Mouse (Mus musculus) spleen, adult 12 weeks (tissue): Measurements from ENCODE around the gene Iars2.

Experiments
- DNase-seq: peaks from one replicate; pipeline ENCODE4 v3.0.0; 2022; ENCODE audit warnings: low spot score

Iars2 gene

DNA sequence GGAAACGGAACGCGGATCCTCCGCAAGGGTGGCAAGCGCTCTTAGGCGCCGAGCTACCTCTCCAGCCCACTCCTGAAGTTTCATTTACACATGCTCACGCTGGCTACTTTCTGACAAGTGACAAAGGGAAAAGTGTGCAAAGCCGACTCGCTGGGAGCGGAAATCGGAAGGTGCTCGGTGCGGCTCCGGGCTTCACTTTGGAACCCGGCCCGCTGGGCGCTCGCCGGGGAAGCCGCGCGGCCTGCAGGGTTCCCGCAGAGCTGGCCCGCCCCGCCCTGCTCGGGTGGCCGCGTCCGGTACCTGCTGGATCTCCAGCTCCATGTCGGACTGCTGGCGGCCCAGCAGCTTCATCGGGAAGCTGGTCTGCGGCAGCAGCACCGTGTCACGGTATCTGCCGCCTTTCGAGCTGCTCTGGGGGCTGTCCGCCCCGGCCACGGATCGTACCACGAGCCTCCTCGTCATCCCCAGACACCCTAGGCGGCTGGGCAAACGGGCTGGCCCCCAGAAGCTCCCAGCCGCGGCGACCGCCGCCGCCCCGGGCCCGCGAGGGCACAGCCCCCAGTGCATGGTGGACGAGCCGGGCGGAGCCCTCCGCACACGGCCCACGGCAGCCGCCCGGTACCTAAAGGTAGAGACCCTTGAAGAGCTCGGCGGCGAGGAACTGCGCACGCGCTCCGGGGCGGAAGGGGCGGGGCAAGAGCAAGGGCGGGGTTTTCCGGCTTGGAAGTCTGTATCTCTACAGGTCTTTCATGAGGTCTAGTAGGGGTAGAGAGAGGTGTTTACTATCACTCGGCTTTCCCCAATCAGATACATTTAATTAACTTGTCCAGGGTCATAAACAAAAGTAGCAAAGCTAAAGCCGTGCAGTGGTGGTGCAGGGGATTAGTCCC, at the start of gene Iars2:
Iars2 (minus strand) TSS at position 676 of the 890 bp plus-strand sequence.
- peak; percentile 90 for DNase-seq

DNA sequence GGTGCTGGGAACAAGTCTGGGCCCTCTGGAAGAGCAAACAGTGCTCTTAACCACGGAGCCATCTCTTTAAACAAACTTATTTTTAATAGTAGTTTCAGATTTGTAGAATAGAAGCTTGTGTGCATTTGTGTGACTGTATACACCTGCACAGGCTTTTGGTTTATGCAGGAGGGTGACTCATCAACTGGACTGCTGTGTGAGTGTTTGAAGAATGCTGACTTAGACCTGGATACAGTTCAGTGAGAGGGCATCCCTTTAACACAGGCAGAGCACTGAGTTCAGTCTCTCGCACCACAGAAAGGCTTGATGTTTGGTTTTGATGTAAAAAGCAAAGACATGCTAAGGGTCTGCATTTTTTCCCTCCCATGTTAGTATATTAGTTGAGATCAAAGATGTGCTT, 48.2 kb upstream of the Iars2 start:
- DNase-seq: no peak

DNA sequence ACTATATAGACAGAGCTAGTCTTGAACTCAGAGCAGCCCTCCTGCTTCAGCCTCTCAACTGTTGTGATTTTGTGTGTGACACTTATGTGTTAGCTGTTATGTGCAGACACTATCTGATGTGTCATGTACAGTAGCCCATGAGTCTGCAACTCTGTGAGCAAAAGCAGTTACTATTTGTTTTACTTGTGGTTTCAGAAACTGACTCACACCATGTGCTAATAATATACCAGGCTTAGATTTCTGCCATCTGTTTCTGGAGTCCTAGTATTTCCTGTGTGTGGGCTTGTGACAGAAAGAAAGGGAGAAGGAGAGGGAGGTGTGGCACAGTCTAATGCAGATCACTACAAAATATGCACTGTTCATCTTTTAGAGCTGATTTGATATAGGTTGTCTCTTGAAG, 47.2 kb upstream of the Iars2 start:
- no peak for DNase-seq

DNA sequence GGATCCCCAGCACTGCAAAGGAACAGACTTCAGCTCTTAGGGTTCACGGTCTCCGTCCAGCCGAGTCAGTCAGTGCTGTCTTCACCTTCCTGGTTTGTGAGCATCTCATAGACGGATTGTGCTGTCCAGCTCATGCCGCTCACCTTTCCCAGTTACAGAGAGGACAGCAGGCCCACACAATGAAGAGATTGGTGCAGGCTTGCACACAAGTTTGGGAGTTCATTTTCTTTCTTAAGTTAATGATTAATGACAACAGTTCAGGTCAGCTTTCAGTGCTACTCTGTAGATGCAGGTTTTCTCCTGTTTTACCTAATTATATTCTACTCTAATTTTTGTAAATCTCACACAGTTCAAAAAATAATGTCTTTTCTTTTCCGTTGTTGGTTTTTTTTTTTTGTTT, 40.8 kb upstream of the Iars2 start:
- DNase-seq: no peak

DNA sequence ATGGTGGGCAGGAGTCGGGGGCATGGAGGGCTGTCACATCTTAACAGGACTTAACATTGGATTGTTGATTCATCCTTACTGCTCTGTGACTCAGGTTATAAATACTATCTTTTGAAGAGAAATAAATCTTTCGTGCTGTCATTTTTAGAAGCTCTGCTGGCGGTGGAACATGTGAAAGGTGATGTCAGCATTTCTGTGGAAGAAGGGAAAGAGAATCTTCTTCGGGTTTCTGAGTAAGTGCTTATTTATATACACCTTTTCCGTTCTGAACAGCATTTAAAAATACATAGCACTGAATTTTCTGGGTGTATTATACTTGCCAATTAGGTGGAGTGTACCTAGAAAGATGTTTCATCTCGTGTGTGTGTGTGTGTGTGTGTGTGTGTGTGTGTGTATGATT, 38.2 kb upstream of the Iars2 start:
- DNase-seq: no peak

DNA sequence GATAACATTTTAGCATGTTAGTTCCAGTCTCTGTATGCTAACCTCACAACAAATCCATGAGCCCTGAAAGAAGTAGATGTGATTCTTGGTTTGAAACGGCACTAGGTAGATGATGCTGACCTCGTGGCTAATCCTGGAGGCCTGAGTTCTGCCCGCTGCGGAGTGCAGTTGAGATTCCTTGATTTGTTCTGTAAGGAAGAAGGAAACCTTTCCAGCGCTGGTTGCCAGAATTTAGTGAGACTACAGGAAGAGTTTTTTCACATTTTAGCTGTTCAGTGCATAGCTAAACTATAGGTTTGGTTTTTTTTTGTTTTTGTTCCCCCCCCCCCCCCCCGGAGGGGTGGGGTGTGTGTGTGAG, 35.0 kb upstream of the Iars2 start:
- no peak for DNase-seq

DNA sequence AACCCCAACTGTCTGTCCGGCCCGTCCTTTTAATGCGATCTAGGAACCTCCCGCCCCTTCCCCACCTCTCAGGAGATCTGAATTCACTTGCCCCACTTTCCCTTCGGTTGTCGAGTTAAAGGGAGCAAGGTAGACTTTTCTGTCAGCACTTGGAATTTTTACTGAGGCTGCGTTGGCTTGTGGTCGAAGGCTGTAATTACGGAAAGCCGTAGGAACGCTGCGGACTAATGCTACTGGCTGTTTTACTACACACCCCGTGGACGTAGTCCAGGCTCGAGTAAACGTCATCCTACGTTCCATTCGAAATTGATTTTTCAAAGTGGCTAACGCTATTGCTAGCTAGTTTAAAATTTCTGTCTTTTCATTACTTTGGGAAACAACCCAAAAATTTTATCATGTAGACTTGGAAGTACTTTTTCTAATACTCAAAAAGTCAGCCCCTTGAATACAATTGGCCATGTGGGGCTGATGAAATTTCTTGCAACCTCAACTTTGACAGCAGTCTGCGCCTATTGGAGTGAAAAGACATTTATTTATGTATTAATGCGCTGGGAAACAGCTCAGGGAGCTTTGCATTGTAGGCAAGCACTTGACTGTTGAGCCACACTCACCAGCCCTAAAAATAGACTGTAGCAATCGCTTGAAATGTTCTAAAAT, 34.5 kb upstream of the Iars2 start:
- no peak for DNase-seq

DNA sequence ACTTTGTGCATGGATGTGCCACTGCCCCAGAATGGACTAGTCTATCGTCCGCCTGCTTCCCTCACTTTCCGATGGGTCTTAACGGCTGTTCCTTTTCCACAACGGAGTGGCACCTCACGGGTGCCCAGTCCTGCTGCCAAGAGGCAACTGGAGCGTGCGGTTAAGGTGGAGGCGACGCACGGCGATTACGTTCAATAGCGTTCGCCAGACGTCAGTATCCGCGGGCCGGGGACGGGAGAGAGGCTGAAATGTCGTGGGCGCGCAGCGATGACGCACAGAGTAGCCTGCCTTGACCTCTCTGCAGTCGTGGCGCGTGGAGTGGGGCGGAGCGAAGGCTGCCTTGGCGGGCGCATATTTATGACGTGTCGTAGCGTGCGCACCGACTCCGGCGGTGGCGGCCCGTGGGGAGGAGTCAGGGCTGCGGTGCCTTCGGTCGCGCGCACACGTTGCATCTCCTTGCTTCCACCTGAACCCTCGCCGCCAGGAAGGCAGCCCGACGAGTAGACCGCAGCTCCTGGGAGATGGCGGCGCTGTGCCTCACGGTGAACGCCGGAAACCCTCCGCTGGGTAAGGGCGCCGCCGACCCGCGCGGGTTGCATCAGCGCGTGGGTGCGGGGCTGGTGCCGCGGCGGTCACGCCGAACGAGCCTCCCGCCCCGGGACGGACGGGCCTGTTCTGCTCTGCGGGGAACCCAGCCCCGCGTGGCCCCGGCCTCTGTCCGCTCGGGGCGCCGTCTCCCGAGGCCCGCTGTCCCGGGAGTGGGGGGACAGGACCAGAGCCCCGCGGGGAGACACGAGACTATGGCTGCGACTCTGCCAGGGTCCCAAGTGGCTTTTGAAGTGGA, 33.7 kb upstream of the Iars2 start, which contains the start of gene Eprs:
Eprs (plus strand) TSS at position 368 of the 844 bp plus-strand sequence.
- DNase-seq: peak; percentile 99

DNA sequence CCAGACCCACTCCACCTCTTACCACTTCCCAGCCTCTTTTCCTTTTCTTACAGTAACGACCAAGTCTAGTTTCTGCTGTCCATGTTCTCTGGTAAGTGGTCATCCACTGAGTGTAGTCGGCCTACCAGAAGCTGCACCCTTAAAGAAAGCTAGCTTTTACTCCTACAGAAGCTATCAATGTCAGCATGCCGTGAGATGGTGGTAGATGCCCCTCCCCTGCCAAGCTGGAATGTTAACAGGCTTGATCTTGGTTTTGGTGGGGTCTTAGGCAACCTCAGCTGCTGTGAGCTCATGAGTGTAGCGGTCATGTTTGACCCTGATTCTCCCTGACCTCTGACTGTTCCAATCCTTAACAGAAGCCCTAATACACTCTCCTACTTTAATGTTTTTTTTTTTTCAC, 29.0 kb upstream of the Iars2 start:
- DNase-seq: no peak

DNA sequence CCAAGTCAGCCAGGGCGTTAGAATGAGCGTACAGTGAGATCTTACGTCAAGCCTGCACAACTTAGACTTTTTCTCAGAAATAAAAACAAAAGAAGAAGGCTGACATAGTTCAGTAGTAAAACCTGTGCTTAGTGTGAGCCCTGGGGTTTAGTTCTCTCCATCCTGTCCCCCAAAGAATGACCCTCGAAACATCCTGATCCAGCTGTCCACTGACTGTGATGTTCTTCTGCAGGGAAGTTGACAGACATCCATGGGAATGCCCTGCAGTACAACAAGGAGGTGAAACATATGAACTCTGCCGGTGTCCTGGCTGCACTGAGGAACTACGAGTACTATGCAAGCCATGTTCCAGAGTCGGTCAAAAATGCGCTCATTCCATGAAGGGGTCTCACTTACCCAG, 27.1 kb upstream of the Iars2 start:
- no peak for DNase-seq

DNA sequence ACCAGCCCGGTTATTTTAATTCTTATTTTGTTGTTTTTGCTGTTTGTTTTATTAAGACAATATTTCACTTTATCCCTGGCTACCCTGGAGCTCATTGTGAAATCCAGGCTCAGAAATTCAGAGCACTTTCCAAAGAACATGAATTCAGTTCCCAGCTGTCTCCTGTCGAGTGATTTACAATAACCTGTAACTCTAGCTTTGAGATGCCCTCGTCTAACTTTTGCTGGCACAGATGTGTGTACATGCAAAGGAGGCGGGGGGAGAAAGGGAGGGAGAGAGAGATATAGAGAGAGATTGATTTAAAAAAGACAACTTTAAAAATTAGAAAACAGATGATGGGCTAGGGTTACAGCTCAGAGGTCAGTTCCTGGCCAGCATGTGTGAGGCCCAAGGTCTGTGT, 25.5 kb upstream of the Iars2 start:
- no peak for DNase-seq

DNA sequence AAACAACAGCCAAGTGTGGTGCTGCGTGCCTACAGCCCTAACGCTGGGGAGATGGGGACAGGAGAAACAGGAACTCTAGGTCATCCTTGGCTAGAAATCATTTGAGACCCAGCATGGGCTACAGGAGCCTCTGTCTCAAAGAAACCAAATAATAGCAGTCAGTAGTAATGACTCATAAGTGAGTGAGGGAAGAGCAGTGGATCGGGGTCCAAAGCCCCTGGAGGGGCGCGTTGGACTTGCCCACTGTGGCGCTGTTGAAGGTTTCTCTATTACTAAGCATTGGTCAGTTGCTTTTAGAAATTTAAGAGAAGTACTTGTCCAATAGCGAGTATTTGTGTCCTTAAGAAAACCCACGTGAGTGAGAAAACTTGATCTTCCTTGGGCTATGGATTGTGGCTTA, 24.2 kb upstream of the Iars2 start:
- DNase-seq: no peak

DNA sequence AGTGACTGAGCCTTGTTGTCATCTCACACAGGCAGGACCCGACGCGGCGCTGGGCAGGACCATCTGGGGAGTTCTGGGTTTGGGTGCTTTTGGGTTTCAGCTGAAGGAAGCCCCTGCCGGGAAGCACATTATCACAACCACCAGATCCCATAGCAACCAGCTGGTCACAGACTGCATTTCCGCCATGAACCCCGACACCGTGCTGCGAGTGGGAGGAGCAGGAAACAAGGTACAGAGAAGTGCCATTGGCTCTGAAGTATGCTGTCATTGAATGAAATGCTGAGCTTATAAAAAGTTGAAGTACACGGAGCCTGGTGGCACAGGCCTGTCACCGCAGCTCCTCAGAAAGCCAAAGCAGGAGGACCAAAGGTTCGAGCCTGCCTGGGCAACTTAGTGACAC, 23.0 kb upstream of the Iars2 start:
- no peak for DNase-seq

DNA sequence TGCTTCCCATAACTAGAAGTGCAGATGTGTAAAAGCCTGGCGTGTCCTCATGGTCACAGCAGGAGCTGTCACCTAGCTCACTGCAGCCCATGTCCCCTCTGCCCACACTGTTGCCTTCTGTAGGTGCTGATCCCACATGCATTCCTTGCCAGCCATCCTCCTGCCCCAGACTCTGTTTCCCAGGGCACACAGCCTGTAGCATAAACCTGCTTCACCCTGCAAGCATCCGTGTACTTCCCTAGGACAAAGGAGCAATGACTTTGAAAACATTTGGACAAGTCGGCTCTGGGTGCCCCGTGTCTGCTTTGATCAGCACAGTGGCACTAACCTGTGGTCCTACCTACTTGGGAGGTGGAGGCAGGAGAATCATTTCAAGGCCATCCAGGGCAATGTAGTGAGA, 21.4 kb upstream of the Iars2 start:
- DNase-seq: no peak

DNA sequence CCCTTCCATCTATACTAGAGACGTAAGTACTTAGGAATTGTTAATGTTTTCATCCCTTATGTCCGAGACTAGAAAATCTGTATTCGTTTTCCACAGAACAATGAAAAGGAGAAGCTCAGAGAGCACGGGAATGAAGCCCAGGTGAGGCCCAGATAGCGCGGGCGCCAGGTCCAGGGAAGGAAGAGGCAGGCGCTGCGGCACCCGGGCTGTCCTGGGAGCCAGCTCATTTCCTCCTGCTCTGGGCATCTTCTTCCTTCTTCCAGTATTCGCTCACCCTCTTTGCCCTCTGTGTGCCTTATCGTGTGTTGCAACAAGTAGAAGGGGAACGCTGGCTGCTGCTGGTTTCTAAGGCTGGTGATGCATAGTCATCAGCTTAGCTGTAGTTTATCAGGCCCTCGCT, 20.5 kb upstream of the Iars2 start:
- no peak for DNase-seq

DNA sequence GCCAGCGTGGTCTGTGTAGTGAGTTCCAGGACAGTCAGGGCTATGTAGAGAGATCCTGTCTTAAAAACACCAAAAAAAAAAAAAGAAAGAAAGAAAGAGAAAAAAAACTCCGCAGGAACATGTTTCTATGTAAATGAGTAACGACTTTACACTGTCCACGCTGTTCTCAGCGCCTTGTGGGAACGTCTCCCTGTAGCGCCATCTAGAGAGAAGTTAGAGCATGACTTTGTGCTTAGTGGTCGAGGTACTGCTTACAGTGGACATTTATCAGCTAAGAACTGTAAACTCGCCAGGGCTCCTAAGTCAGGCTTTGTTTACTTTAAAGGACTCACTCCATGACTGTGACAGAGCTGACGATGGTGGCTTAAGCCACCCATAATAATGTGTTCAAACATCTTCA, 17.0 kb upstream of the Iars2 start:
- DNase-seq: no peak

DNA sequence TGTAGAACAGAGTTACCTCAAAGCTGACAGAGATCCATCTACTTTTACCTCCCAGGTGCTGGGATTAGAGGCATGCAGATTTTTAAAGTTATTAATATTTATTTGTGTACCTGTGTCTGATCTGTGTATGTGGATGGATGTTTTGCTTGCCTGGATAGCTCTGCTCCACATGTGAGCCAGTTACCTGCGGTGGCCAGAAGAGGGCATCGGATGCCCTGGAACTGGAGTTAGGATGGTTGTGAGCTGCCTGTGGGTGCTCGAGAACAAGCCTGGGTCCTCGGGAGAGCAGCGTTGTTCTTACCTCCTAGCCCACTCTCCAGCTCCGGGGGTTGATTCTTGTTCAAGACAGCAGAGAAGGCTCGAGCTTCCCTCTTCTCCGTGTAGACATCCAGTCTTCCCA, 14.2 kb upstream of the Iars2 start:
- DNase-seq: no peak

DNA sequence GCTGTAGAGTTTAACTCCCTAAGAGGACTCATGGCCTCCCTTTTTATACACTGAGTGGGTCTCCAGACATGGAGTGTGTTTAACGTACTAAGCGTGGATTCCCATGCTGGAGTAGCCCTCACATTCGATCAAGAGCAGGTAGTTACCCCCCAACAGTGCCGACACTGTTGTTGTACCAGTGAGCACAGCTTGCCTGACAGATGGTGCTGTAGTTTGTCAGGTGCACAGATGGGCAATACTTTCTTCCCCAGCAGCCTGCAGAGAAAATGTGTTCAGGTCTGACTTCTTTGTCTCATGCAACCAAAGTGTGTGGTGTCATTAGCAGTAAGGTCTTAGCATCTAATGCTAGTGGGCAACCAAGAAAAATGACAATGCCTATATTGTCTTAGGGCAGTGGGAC, 13.2 kb upstream of the Iars2 start:
- no peak for DNase-seq

DNA sequence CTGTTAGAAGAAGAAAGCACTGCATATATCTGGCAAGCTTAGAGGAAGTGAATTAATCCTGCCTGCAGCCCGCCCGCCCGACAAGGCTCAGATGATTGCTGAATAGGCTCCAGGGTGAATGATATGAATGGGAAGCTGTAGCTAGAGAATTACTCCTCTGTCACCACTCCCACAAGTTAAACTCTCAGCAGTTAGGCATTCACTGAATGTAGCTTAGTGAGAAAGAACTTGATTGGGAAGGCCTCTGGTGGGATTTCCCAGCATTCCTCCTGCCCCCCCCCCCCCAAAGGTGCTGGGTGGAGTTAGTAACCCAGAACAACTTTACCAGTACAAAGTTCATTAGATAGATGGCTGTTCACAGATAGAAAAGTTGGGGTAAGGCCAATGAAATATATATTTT, 7.3 kb upstream of the Iars2 start:
- DNase-seq: no peak

DNA sequence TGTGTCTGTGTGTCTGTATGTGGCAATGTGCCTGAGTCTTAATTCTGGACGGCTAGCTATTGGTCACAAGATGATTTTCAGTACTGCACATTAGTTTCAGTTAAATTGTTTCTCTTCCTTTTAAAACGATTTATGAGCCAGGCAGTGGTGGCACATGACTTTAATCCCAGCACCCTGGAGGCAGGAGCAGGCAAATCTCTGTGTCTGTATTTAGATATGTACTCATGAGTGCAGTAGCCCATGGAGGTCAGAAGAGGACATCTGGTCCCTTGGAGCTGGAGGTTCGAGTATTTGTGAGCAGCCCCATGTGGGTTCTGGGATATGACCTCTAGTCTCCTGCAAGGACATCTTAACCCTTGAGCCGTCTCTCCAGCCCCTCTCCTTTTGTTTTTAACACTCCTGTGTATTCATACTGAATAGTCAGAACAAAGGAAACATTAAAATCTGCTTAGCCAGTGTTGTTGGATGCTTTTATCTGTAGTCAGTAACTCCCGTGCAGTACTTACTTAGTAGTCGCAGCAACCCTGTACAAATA, 6.1 kb upstream of the Iars2 start:
- DNase-seq: no peak

DNA sequence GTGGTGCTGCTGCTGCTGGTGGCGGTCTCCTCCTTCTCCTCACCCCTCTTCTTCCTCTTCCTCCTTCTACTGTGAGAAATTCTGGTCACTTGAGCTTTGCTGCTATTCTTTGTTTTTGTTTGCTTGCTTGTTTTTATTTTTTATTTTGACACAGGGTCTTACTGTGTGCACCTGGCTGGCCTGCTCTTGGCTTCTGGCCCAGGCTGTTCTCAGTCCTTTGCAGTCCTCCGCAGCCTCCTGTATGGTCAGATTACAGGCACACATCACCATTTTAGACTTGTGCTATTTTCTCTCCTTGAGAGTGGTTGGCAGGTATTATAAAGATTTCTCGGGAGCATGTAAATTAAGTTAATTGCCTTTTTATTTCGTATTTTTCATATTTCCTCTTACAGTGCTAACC, 4.9 kb upstream of the Iars2 start:
- DNase-seq: no peak

DNA sequence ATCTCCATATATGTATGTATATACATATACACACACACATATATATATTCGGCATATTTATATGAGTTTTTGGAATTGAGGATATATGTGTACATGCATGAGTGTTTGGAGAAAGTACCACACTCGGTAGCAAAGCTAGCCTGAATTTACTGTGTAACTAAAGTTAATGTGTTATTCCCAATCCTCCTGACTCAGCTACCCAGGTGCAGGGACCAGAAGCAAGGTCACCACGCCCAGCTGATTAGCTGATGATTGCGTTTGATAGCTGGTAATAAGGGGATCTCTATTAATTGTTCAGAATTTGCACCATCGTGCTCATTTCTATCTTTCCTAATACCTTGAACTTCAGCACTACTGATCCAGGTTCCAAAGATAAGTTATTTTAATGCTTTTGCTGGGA, 4.5 kb upstream of the Iars2 start:
- DNase-seq: no peak
